Mouse (Mus musculus) testis, postnatal 10 days (tissue): ENCODE results near the gene Prlh.
A peak's percentile ranks its signal among the peaks of the same experiment; 100 is the strongest.

ENCODE experiments used
- DNase-seq: peaks from one replicate; pipeline ENCODE4 v3.0.0; 2021; ENCODE audit warnings: low spot score

The Prlh gene

DNA sequence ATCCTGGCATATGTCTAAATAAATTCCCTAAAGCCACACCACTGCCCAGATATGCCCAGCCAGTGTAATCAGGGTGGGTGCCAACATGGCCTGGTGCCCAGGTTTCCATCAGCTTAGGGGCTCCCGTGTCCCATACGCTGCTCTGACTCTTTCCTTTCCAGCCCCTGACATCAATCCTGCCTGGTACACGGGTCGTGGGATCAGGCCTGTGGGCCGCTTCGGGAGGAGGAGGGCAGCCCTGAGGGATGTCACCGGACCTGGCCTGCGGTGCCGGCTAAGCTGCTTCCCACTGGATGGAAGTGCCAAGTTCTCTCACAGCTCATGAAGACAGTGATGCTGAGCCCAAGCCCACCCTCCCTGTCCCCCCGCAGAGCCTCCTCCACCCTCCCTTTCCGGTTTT is 780 bp downstream of the Prlh start:
- no peak for DNase-seq

DNA sequence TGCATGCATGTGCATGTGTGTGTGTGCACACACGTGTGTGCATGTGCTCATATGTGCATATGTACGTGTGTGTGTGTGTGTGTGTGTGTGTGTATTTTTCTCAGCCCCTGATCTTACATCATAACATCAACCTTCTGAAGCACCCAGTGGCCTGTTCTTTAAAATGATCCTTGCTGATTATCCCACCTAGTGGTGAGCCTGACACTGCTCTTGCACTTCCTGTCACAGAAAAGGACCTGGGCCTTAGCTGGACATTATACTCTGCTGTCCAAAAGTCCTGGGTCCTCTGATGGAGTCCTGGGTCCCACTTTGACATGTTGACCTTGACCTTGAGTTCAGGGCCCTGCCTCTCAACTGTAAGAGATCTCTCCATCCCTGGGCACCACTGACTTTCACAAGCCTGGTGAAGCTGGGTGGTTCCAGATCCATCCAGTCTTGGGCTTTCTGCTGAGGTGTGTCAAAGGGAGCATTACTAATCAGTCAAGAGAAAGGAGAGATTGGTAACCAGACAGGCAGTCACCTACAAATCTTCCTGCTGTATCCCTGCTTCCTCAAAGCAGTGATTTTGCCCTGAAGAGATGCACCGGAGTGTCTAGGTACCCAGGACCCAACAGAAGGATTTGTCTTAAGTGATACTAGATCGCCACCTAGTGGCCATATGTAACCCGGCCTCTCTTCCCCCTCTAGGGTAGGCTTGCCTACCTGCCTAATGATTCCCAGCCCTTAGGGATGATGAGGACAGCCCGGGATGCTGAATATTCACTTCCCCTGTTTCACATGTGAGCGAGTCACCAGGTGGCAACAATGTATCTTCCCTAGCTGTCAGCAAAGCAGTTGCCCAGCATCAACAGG is 3.6 kb downstream of the Prlh start:
- peak; percentile 75 for DNase-seq

- no peak for DNase-seq
Measured at GRCm38 (mm10) chr1:90962526-90962925, 9.6 kb downstream of the Prlh start.

GRCm38 (mm10) chr1:90962994-90963393 is 10.1 kb downstream of the Prlh start:
- no peak for DNase-seq

- DNase-seq = peak; percentile 56
Measured at GRCm38 (mm10) chr1:90967583-90967982, 14.7 kb downstream of the Prlh start.

GRCm38 (mm10) chr1:90968649-90969048 is 15.7 kb downstream of the Prlh start:
- DNase-seq = peak; percentile 14

DNA sequence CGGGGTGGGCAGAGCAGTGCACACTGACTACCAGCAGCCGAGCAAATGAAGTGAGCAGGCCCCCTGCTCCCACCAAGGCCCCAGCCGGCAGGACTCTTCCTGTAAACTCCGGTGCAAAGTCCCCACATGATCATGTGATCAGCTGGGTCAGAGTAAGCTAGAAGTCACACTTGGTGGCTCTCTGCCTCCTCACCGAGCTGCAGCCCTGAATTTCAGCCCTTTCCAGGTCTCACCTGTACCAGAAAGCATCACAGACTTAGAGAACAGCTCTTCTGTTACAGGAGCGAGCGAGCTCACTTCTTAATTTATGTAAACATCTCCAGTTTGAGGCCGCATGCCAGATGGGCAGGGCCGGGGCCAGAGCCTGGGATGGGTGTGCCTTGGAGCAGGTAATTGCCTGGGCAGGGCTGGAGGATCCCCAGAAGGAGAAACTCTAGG is 16.5 kb downstream of the Prlh start, which contains the start of gene Rab17:
TSS of gene Rab17 (minus strand) at position 315 of the 438 bp plus-strand sequence.
- peak; percentile 40 for DNase-seq

GRCm38 (mm10) chr1:90969881-90970390 is 17.0 kb downstream of the Prlh start:
- DNase-seq = peak; percentile 41

DNA sequence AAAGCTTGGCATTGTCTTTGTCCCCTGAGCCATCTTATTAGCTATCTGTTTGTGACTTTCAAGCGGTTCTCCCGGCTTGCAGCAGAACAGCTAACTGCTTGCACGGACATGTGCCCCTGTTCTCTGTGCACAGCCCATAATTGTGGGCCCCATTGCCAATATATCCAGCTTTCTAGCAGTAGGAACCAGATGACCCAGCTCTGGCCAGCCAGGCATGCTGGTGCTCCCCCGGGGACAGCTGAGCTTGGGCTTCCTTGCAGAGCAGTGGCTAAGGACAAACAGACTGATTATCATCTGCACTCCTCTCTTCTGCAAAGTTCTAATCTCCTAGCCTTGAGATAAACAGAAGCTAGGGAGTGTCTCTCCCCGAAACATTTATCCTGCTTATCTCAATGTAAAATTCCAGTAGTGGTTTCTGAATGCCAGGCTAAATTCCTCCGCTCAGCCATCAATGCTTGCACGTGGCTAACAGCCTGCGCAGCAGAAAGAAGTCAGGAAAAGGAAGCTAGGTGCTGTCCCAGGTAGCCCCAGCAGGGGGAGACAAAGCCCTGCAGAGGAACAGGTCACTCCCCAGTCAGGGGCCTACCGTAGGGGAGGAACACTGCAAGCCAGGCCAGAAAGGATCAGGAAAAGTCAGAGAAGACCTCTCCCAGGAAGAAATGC is 20.1 kb downstream of the Prlh start:
- DNase-seq = peak; percentile 98

GRCm38 (mm10) chr1:90973574-90973911 is 20.6 kb downstream of the Prlh start:
- no peak for DNase-seq

DNA sequence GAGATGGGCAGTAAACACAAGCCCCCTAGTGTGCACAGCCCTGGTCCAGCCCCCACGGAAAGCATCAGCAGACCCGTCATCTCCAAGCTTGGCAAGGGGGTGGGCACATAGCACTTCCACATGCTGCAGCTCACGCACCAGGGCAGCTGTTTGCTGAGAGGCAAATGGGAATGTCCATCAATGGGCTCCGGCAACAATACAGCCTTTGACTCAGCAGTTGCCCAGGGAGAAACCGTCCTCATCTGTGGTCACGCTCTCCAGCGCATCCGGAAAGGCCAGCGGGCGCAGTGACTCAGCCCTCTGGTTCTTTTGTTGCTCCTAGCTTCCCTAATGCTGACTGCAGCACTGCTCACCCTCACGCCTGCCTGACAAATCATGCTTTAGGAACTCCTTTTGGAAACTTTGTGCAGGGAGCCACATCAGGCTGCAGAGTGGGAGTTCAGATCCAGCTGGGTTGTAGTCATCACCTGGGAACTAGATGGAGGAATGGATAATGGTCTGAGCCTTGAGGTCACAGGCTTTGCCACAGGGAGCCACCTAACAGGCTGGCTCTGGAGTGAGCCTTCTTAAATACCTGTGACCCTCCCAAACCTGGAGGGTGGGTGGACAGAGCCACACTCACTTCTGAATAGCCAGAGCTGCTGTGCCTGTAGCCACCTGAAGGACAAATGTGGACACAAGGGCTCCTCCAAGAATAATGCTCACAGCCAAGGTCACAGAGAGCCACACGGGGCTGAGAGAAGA is 22.2 kb downstream of the Prlh start:
- DNase-seq = peak; percentile 39

GRCm38 (mm10) chr1:90975960-90976359 is 23.1 kb downstream of the Prlh start:
- no peak for DNase-seq

GRCm38 (mm10) chr1:90980638-90981330 is 27.9 kb downstream of the Prlh start:
- DNase-seq = peak; percentile 32

GRCm38 (mm10) chr1:90981346-90981745 is 28.4 kb downstream of the Prlh start:
- DNase-seq = peak; percentile 27

DNA sequence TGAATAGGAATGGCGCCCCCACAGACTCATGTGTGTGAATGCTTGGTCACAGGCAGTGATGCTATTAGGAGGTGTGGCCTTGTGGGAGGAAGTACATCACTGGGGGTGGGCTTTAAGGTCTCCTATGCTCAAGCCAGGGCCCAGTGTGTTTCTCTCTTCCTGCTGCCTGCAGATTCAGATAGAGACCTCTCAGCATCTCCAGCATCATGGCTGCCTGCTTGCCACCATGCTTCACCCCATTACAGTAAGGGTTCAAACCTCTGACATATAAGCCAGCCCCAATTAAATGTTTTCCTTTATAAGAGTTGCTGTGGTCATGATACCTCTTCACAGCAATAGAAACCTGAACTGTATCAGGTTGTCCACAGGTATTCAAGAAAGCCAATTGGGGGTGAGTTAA is 43.0 kb downstream of the Prlh start:
- DNase-seq = peak; percentile 25

GRCm38 (mm10) chr1:90997136-90997535 is 44.2 kb downstream of the Prlh start:
- DNase-seq = peak; percentile 21

- peak; percentile 30 for DNase-seq
Measured at GRCm38 (mm10) chr1:90997641-90998040, 44.7 kb downstream of the Prlh start.

DNA sequence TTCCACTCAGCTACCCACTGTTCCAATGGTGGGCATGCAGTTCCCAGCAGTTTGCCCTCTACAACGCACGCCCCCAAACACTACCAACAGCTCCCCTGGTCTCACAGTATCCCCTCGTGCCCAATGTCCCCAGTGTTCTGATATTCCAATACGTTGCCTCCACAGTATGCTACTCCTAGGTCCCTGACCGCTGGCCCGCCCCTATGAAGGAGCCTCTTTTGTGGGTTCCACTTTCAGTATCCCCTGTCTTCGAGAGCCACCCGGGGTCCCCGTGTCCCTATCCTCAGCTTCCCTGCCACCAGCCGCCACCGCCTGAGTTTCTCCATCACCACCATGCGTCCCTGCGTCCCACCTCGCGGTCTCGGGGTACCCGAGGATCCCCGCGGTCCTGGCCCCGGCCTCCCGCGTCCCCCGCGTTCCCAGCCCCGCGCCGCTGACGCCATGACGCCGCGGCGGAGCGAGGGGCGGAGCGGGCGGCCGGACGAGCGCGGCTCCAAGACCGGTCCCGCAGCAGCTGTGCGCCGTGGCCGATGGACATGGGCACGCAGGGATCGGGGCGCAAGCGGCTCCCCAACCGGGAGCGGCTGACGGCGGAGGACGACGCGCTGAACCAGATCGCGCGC is 45.5 kb downstream of the Prlh start, which contains the start of gene Lrrfip1:
TSS of gene Lrrfip1 (plus strand) at position 470 of the 623 bp plus-strand sequence.
- peak; percentile 66 for DNase-seq

DNA sequence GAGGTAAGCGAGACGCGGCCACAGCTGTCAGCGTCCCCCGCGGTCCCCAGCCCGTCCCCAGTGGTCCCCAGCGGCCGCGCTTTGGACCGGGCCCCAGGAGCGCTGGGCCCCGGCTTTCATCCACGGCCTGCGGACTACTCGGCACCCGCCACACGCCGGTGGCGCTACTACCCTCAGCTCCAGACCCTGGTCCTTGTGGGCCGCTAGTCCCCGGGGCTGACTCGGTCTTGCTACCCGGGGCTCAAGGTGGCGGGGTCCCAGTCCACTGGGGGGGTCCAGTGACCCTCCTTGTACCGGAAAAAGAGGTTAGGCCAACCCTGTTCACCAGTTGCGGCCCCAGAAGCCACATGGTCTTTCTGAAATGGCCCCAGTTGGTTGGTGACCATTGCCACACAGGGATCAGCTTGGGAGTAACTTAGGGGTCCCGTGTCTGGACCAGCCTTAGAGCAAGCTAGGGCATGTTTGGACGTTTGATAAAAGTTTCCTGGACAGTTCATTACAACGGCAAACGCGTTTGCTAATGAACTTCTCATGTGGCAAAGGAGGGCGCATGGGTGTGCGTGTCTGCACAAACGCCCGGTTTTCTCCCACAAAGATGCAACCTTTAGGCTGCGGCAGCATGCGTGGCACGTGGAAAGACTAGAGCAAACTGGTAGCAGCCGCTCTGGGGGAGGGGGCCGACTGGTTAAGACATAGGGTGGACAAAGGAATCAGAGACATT is 46.1 kb downstream of the Prlh start:
- DNase-seq = peak; percentile 49

DNA sequence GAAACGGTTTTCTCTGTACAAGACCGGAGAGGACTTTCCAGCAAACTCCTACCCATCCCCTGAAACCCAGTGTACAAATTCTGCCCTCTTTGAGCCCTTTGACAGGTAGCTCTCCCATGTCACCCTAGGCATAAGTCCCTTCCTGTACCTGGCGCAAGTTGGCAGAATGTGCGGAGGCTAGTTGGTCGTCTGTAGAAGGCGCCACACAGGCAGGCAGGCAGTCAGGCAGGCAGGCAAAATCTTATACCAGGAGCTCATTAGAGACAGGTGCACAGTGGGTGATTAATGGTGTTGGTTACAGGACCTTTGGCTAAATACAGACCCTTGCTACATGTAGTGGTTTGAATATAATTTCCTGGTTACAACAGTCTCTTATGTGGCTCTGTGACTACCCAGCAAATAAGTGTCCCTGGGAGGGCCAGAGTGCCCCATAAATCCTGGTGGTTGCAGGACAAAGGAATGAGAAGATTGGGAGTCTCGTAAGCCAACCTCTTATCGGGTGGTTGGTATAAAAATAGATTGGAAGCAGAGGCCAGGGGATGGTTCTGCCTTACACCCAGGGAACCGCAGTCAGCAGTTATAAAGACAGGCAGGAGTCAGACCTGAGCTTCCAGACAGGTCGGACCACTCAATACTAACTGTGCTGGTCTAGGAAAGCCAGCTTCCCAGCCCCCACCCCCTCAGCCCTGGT is 47.1 kb downstream of the Prlh start:
- peak; percentile 34 for DNase-seq
